Mouse (Mus musculus): ENCODE data around the gene Olfr506. TPM values are rescaled to one million over a fixed set of nuclear protein-coding genes. Genes with fewer than 3 reads are reported as not detected.
"Not testable (repeated sequence)": the region's sequence is repeated elsewhere in the genome, so short reads cannot be mapped to it uniquely, and the experiment has no call there.

Olfr506 gene
- not detected for total RNA-seq (2021)

- intact Hi-C loops (cut with DNase I), result no loop called here
- DNase-seq (ENCODE audit: low spot score), result no peak
These were observed at the start of gene Olfr506 for GRCm38 (mm10) chr7:108610487-108610886. Gene Olfr506 (plus strand): TSS chr7:108610787.

DNA sequence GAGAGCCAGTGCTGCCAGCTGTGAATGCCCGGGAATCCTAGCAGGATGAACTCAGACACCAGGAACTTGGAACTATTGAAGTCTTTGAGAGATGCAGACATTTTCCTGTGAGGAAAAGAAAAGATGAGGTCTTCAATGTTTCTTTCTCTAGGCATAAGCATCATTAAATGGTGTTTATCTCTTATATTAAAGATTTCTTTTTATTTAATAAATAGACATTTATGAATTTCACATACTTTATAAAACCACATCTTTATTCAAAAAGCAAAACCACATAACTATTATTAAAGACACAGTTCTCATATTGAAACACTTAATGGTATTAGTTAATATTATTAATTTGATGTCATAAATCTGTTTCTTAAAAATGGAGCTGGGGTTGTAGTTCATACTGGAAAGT lies 44.9 kb upstream of the Olfr506 start, which contains the start of gene Olfr504:
Gene Olfr504 (minus strand): TSS at position 101 of the 400 bp plus-strand sequence.
- intact Hi-C loops (cut with DNase I), result no loop called here
- DNase-seq (ENCODE audit: low spot score), result no peak

GRCm38 (mm10) chr7:108589797-108590196 lies 20.8 kb upstream of the Olfr506 start:
- DNase-seq (ENCODE audit: low spot score), result no peak
- intact Hi-C loops (cut with DNase I), result no loop called here

- intact Hi-C loops (cut with DNase I); DNase-seq (ENCODE audit: low spot score): not testable (repeated sequence)
These were observed 8.7 kb upstream of the Olfr506 start for GRCm38 (mm10) chr7:108601916-108602315.

DNA sequence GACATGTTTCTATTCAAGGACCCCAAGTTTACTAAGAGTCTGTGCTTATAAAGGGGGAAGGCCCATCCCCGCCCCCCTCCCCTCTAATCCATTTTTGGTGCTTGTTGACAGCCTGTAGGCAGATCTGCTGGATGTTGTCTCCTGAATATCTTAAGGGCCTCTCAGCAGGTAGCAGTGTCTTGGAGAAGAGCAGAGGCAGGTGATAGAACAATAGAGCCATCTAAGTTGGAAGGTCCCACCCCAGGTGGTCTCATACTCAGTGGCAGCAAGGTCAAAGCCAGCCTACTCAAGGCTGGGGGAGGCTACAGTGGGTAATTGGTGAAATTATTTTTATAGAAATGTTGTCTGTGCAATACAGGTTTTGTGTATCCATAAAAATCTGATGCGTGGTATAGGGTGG lies 3.5 kb downstream of the Olfr506 start:
- intact Hi-C loops (cut with DNase I), result no loop called here
- no peak for DNase-seq (ENCODE audit: low spot score)

- DNase-seq (ENCODE audit: low spot score); intact Hi-C loops (cut with DNase I): not testable (repeated sequence)
These were observed 6.2 kb downstream of the Olfr506 start for GRCm38 (mm10) chr7:108616781-108617180.

GRCm38 (mm10) chr7:108621514-108621913 lies 10.9 kb downstream of the Olfr506 start, which contains the start of gene Olfr507:
Gene Olfr507 (plus strand): TSS chr7:108621814.
- no peak for DNase-seq (ENCODE audit: low spot score)
- intact Hi-C loops (cut with DNase I), result no loop called here

DNA sequence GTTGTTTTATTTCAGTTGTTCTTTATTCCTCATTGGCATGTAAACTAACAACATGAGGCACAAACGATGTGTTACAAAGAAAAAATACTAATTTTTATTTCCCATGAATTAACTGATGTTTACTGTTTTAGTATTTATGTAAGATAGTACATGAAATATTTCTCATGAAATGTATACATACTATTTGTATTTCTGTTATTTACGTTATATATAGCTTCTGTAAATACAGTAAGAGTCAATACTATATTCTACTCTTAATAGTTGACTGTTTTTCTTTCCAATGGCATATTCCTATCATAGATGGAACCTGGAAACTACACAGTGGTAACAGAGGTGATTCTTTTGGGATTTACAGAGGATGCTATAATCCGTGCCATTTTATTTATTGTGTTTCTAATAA lies 19.1 kb downstream of the Olfr506 start, which contains the start of gene Olfr508:
Gene Olfr508 (plus strand): TSS at position 301 of the 400 bp plus-strand sequence.
- no peak for DNase-seq (ENCODE audit: low spot score)
- intact Hi-C loops (cut with DNase I), result no loop called here

DNA sequence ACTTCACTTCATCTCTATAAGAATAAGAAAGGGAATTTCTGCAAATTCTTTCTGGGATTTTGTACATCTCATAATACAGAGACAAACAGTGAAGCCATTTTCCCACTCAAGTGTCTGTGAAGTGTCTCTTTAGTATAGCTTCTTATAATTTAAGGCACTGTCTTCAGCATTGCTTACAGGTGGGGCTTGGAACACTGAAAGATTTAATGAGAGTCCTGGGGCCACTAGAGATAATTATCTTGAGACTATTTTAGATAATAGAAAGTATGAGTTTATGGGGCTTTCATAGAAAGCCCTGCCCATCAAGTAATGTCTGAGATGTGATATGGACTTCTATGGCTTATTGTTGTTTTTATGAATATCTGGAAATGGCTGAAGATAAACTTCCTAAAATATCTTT lies 41.2 kb downstream of the Olfr506 start, which contains the start of gene Olfr509:
Gene Olfr509 (minus strand): TSS at position 101 of the 400 bp plus-strand sequence.
- intact Hi-C loops (cut with DNase I), result no loop called here
- DNase-seq (ENCODE audit: low spot score), result no peak

- intact Hi-C loops (cut with DNase I), result no loop called here
- DNase-seq (ENCODE audit: low spot score), result no peak
These were observed 51.8 kb downstream of the Olfr506 start for GRCm38 (mm10) chr7:108662419-108662818.

Other genes starting within 250 kb of the Olfr506 start
- not detected for gene Olfr494, start 245.5 kb upstream of the Olfr506 start, total RNA-seq (2021)
- gene Olfr495, start 217.6 kb upstream of the Olfr506 start, total RNA-seq (2021), result not detected
- not detected for gene Olfr497, start 190.4 kb upstream of the Olfr506 start, total RNA-seq (2021)
- gene Olfr498, start 145.5 kb upstream of the Olfr506 start, total RNA-seq (2021), result not detected
- not detected for gene Olfr502, start 85.7 kb upstream of the Olfr506 start, total RNA-seq (2021)
- not detected for gene Olfr503, start 66.3 kb upstream of the Olfr506 start, total RNA-seq (2021)
- gene Olfr504, start 45.0 kb upstream of the Olfr506 start, total RNA-seq (2021), result not detected
- gene Olfr507, start 11.0 kb downstream of the Olfr506 start, total RNA-seq (2021), result not detected
- gene Olfr508, start 19.2 kb downstream of the Olfr506 start, total RNA-seq (2021), result not detected
- gene Olfr509, start 41.1 kb downstream of the Olfr506 start, total RNA-seq (2021), result not detected
- gene Olfr510, start 55.6 kb downstream of the Olfr506 start, total RNA-seq (2021), result not detected
- not detected for gene Olfr512, start 102.5 kb downstream of the Olfr506 start, total RNA-seq (2021)
- gene Olfr513, start 140.2 kb downstream of the Olfr506 start, total RNA-seq (2021), result not detected
- not detected for gene Olfr514, start 215.2 kb downstream of the Olfr506 start, total RNA-seq (2021)
- not detected for gene Olfr516, start 239.7 kb downstream of the Olfr506 start, total RNA-seq (2021)

All from heart, postnatal 25 days (tissue).